Mouse (Mus musculus): ENCODE results near the gene Flna. TPM values are rescaled to one million over a fixed set of nuclear protein-coding genes. Genes with fewer than 3 reads are reported as not detected.
"Not testable (repeated sequence)": the region's sequence is repeated elsewhere in the genome, so short reads cannot be mapped to it uniquely, and the experiment has no call there.

The Flna gene
- total RNA-seq, 4 experiments from 2014 or later = 133 to 200 (median 168) TPM

GRCm38 (mm10) chrX:74246213-74246681, 3.4 kb downstream of the Flna start:
- DNase-seq = peak; percentile 85

DNA sequence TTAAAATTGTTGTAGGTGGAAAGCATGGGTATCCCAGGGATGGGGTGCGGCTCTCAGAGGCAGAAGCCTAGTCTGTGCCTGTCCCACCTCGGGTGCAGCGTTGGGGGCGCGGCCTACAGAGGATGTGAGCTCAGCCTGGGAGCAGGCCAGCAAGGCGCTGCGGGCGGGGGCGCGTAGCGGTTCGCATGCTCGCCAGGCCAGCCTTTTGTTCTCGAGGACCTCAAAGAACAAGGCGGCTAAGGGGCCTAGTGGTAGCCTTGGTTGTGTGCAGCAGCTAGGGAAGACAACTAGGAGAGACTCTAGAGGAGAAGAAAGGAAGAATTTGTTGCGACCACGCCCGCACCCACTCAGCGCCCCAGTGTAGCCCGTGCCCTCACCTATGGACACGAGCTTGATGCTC, 3.9 kb downstream of the Flna start:
- DNase-seq = peak; percentile 61

GRCm38 (mm10) chrX:74245107-74245506, 4.5 kb downstream of the Flna start:
- DNase-seq = no peak

GRCm38 (mm10) chrX:74244614-74245083, 5.0 kb downstream of the Flna start:
- peak; percentile 36 for DNase-seq

- no peak for DNase-seq
Measured at GRCm38 (mm10) chrX:74243807-74244206, 5.8 kb downstream of the Flna start.

GRCm38 (mm10) chrX:74243396-74243795, 6.2 kb downstream of the Flna start:
- no peak for DNase-seq

- DNase-seq = no peak
Measured at GRCm38 (mm10) chrX:74240332-74240731, 9.3 kb downstream of the Flna start.

DNA sequence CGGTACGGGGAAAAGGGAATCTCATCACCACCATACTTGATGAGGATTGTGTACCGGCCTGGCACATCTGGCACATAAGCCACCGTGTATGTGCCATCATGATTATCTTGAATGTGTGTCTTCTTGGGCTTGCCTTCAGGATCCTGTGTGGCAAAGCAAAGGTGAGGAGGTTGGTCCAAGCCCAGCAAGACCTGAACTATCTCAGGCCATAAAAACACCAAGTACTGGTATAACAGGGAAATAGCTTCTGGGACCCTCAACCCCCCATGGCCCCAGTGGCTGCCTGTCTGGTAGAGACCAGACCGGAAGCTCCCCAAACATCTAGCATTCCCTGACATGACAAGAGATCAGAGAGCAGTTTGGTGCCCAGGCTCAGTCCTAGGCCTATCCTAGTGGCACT, 16.4 kb downstream of the Flna start:
- DNase-seq = no peak

DNA sequence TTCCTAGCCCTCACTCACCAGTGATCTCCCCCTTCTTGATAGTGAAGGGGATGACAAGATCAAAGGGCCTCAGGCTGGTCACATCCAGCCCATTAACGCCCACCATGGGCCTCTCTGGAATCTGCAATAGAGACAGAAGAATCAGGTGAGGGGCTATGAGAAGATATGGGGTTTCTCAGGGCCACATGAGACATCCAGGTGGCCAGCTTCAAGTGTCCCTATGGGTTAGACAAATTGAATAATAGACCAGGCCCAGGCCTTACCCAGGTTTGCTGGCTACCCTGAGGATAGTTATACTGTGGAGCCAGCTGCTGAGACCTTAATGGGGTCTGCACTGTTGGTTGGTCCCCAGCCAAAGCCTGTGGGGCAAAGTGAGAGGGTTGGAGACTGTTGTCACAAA, 19.6 kb downstream of the Flna start:
- DNase-seq = no peak

DNA sequence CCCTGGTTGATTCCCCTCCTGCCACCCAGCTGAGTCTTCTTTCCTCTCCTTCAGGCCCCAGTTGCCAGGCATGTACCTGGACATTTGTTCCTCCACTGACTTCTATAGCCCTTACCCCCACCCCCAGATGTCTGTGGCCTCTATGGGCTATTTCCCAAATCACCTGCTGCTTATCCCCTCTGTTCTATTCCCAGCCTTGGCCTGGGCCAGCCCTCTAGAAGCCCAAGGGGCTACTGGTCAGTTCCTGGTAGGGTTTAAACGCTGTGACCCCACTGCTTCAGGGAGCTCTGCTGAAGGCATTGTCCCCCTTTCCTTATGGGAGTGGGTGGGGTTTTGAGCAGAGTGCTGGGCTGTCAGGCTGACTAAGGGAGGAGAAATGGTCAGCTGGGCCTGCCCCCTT, 29.5 kb downstream of the Flna start:
- DNase-seq = not testable (repeated sequence)

- DNase-seq = no peak
Measured at GRCm38 (mm10) chrX:74219449-74219848, 30.2 kb downstream of the Flna start.

DNA sequence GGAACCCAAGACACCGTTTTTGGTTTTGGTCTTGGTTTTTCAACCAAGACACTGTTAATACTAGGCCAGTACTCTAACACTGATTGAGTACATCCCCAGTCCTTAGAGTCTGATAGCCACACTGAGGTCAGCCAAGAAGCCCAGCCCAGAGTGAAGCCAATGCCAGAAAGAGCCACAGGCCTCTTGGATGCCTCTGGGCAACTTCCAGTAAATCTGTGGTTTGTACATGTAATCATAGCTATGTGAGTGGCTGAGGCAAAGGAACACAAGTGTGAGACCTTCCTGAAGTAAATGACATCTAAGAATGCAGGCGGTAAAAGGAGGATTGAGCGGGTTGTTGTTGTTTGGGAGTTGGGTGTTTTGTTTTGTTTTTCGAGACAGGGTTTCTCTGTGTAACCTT, 31.1 kb downstream of the Flna start:
- no peak for DNase-seq

DNA sequence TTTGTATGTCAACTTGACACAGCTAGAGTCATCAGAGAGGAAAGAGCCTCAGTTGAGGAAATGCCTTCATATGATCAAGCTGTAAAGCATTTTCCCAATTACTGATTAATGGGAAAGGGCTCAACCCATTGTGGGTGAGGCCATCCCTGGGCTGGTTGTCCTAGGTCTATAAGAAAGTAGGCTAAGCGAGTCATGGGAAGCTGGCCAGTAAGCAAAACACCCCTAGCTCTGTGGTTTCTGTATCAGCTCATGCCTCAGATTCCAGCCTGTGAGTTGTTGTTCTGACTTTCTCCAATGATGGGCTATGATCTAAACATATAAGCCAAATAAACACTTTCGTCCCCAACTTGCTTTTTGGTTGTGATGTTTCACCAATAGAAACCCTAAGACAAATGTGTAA, 46.1 kb downstream of the Flna start:
- no peak for DNase-seq

DNA sequence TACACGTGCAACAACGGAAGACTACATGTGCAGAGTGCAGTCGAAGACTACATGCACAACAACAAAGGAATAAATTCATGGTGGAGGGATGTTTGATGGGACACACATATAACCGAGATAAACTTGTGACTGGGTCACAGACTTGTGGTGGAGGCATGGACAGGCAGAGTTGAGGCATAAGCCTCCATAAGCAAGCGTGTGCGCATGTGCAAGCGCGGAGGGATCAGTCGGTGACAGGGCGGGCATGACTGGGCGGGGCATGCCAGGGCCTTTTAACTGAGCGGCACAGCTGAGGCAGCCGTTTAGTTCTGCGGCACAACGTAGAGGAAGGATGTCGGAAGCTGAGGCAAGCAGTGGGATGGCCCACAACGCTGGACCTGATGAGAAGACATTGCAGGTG, 72.7 kb downstream of the Flna start, which contains the start of gene Tktl1:
Gene Tktl1 (plus strand): TSS at position 301 of the 400 bp plus-strand sequence.
- no peak for DNase-seq

Small RNAs within 50 kb of the gene (microRNA-seq; reads per million reads assigned to microRNA genes)
- gene Mir7091 = 0 to 0.17 reads per million in 2 experiments

Other genes starting within 250 kb of the Flna start
- gene Irak1, start 225.9 kb downstream of the Flna start, total RNA-seq (2022) = 100 to 1,000 TPM; 109 to 154 (median 129) TPM
- gene Opn1mw, start 122.4 kb downstream of the Flna start, total RNA-seq (2022) = not detected
- gene Mecp2, start 114.5 kb downstream of the Flna start, total RNA-seq (2022) = 10 to 100 TPM; 37.8 to 56.5 (median 46.9) TPM
- not detected for gene Tex28, start 82.0 kb downstream of the Flna start, total RNA-seq (2022)
- gene Tktl1, start 72.6 kb downstream of the Flna start, total RNA-seq (2022) = not detected
- gene Emd, start 4.9 kb upstream of the Flna start, total RNA-seq (2022) = 10 to 100 TPM; 47.9 to 68.8 (median 57.1) TPM
- gene Rpl10, start 21.0 kb upstream of the Flna start, total RNA-seq (2022) = 100 to 1,000 TPM; 315 to 542 (median 416) TPM
- gene Taz, start 32.1 kb upstream of the Flna start, total RNA-seq (2022) = 100 to 1,000 TPM in 2 of 4 experiments, 10 to 100 TPM in 2; 82.9 to 124 (median 103) TPM
- gene Dnase1l1, start 32.5 kb upstream of the Flna start, total RNA-seq (2022) = 10 to 100 TPM; 16.3 to 28.6 (median 21.8) TPM
- 100 to 1,000 TPM; 246 to 263 (median 258) TPM for gene Atp6ap1, start 47.3 kb upstream of the Flna start, total RNA-seq (2022)
- gene Gdi1, start 55.2 kb upstream of the Flna start, total RNA-seq (2022) = 100 to 1,000 TPM; 219 to 342 (median 266) TPM
- 10 to 100 TPM; 62.3 to 82.0 (median 71.6) TPM for gene Fam50a, start 63.2 kb upstream of the Flna start, total RNA-seq (2022)
- gene Plxna3, start 79.2 kb upstream of the Flna start, total RNA-seq (2022) = 10 to 100 TPM in 3 of 4 experiments, 1 to 10 TPM in 1; 7.2 to 29.6 (median 19.1) TPM
- 10 to 100 TPM; 50.0 to 63.9 (median 53.6) TPM for gene Lage3, start 103.8 kb upstream of the Flna start, total RNA-seq (2022)
- 10 to 100 TPM; 65.7 to 68.0 (median 66.7) TPM for gene Ubl4a, start 123.4 kb upstream of the Flna start, total RNA-seq (2022)
- gene Slc10a3, start 123.5 kb upstream of the Flna start, total RNA-seq (2022) = 10 to 100 TPM; 22.6 to 29.6 (median 26.1) TPM
- 10 to 100 TPM; 25.4 to 44.8 (median 33.5) TPM for gene Fam3a, start 143.5 kb upstream of the Flna start, total RNA-seq (2022)
- gene Ikbkg, start 143.5 kb upstream of the Flna start, total RNA-seq (2022) = 100 to 1,000 TPM in 2 of 4 experiments, 10 to 100 TPM in 2; 68.7 to 107 (median 88.8) TPM
- 100 to 1,000 TPM; 190 to 204 (median 198) TPM for gene G6pdx, start 179.4 kb upstream of the Flna start, total RNA-seq (2022)
- not detected for gene Gm6880, start 231.6 kb upstream of the Flna start, total RNA-seq (2022)